Comparison of ENCODE assay signal across 8 mouse cellular contexts in the genomic region with DNA sequence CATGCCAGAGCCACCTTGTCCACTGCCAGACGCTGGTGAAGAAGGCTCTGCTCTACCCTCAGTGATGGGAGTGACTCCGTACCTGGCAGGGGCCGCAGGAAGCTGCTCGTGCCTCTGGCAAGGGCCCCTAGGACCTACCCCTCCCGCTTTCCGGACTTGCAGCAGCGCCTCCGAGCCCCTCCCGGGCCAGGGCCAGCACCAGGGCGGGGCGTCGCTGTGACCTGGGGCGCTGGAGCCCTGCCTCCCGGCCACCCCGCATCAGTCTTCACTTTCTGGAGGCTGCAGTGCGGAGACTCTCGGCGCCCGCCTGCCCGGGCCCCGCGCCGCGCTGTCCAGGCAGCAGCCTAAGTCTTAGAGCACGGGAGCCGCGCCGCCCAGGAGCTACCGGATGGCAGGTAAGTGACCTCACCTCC. TPM values are rescaled to one million over a fixed set of nuclear protein-coding genes. Genes with fewer than 3 reads are reported as not detected.
A peak's percentile ranks its signal among the peaks of the same experiment; 100 is the strongest.
DNase-seq lines count a peak whose midpoint lies in the region; ATAC-seq and TF ChIP-seq lines count a peak whose summit lies in the region.

No protein-coding gene starts in this region.

- DNase-seq in embryo, embryonic 10 days (ENCODE audit: low spot score) = peak; percentile 8
- DNase-seq in embryo, embryonic 9.5 days (ENCODE audit: extremely low spot score) = no peak
- no peak for DNase-seq in liver, postnatal 0 days
- DNase-seq in left cerebral cortex, postnatal 14 days (ENCODE audit: low spot score in 2 of 2) = no peak
- no peak for DNase-seq in cerebellum, postnatal 10 days
- DNase-seq in cerebellum, adult 18-20 months = no peak

- ATAC-seq in granulocyte monocyte progenitor cell, adult 5-6 weeks (replicated peaks; ENCODE audit: poor library complexity, severe bottlenecking) = peak; percentile 30
- no peak for ATAC-seq in liver, postnatal 0 days

- intact Hi-C loops in left cerebral cortex, postnatal 14 days (cut with DNase I) = no loop called here

- TF ChIP-seq EP300 in liver, postnatal 0 days (IDR thresholded peaks at IDR 0.05; ENCODE audit: low read depth) = no peak

- H3K9ac ChIP-seq in liver, postnatal 0 days (replicated peaks) = no peak overlapping the region

- H3K27ac ChIP-seq in liver, postnatal 0 days (ENCODE audit: low read depth) = no peak overlapping the region

- TF ChIP-seq CTCF in E14TG2a.4 (conservative IDR thresholded peaks at IDR 0.05; ENCODE audit: low read length) = no peak
- TF ChIP-seq CTCF in liver, postnatal 0 days (IDR thresholded peaks at IDR 0.05; ENCODE audit: low read depth) = no peak

- H3K4me2 ChIP-seq in liver, postnatal 0 days (ENCODE audit: low read depth, low read length) = peak overlapping the region; percentile 64

- no peaks in the 10 kb centered on the region for H3K36me3 ChIP-seq in E14TG2a.4 (ENCODE audit: insufficient read depth, low read length)
- H3K36me3 ChIP-seq in liver, postnatal 0 days (replicated peaks; ENCODE audit: insufficient read depth, low read length) = no peaks in the 10 kb centered on the region

- 6% methylated on average over 29 of the region's 29 CpGs for WGBS in liver, postnatal 0 days (ENCODE audit: insufficient replicate concordance)

- H3K4me1 ChIP-seq in E14TG2a.4 (replicated peaks; ENCODE audit: low read depth, low read length) = peaks cover 12% of the 10 kb centered on the region; the same call in 1 of the 2 replicates
- 0 out of 2 replicates have a peak, but pooled peaks cover 3% of the 10 kb centered on the region for H3K4me1 ChIP-seq in liver, postnatal 0 days (ENCODE audit: insufficient read depth)

- peaks cover 47% of the 10 kb centered on the region for H3K27me3 ChIP-seq in E14TG2a.4 (ENCODE audit: insufficient read depth, low read length)
- H3K27me3 ChIP-seq in liver, postnatal 0 days (ENCODE audit: insufficient read depth, low read length) = peaks cover 11% of the 10 kb centered on the region; the same call in 1 of the 2 replicates

- no peaks in the 10 kb centered on the region for H3K9me3 ChIP-seq in E14TG2a.4 (ENCODE audit: low read length)
- no peaks in the 10 kb centered on the region for H3K9me3 ChIP-seq in liver, postnatal 0 days (ENCODE audit: low read length)

- peak overlapping the region; percentile 80 for H3K4me3 ChIP-seq in E14TG2a.4 (replicated peaks; ENCODE audit: low read length)
- H3K4me3 ChIP-seq in liver, postnatal 0 days (ENCODE audit: low read depth, low read length) = peak overlapping the region; percentile 15; the same call in 1 of the 2 replicates

RNA-seq across cellular contexts. Expression of gene Syt15, which starts 0.4 kb away (rescaled TPM):
- not detected in 2 replicates for total RNA-seq in granulocyte monocyte progenitor cell, adult 5-6 weeks (2014; fragmentation: Nextera tagmentation)
- not detected in 2 replicates for total RNA-seq in granulocyte monocyte progenitor cell, adult 5-6 weeks (2017)
- 0.07 and 0.11 TPM in 2 replicates for polyA plus RNA-seq in liver, postnatal 0 days (2015; fragmentation: Nextera tagmentation; extraction: Ambion mirVana)
- 1 to 10 TPM in 1 of 2 experiments, under 1 TPM in 1; 0.83 to 1.4 TPM for total RNA-seq in left cerebral cortex, postnatal 14 days (2021)

RNA-seq across cellular contexts. Expression of gene Gprin2, which starts 18.3 kb away (rescaled TPM):
- total RNA-seq in granulocyte monocyte progenitor cell, adult 5-6 weeks (2014; fragmentation: Nextera tagmentation) = not detected in 2 replicates
- total RNA-seq in granulocyte monocyte progenitor cell, adult 5-6 weeks (2017) = not detected in 2 replicates
- polyA plus RNA-seq in liver, postnatal 0 days (2015; fragmentation: Nextera tagmentation; extraction: Ambion mirVana) = 0.01 and 0.11 TPM in 2 replicates
- total RNA-seq in left cerebral cortex, postnatal 14 days (2021) = 1 to 10 TPM; 1.7 to 2.7 TPM
